Mouse (Mus musculus) bone marrow macrophage, adult 2 months (primary cell): Measurements from ENCODE around the gene Megf11. TPM values are rescaled to one million over a fixed set of nuclear protein-coding genes. Genes with fewer than 3 reads are reported as not detected.

Experiments
- H3K27ac ChIP-seq: 2 replicates; pipeline ENCODE4 v1.5.1; 2012; ENCODE audit warnings: low read depth, low read length; ENCODE audit not compliant: insufficient read depth
- H3K4me1 ChIP-seq: 2 replicates; pipeline ENCODE4 v1.6.1; 2012; ENCODE audit warnings: low read length; ENCODE audit not compliant: control insufficient read depth, insufficient read depth
- H3K4me3 ChIP-seq: 2 replicates; pipeline ENCODE4 v1.5.1; 2012; ENCODE audit warnings: mild to moderate bottlenecking, low read length, moderate library complexity; ENCODE audit not compliant: insufficient read depth
- CTCF ChIP-seq: IDR thresholded peaks from 2 replicates; pipeline ENCODE4 v1.5.1; 2012; ENCODE audit warnings: low read depth, mild to moderate bottlenecking, low read length, moderate library complexity
- POLR2A ChIP-seq: IDR thresholded peaks from 2 replicates; pipeline ENCODE4 v1.6.1; 2012; ENCODE audit warnings: mild to moderate bottlenecking, low read depth, low read length, borderline replicate concordance
- polyA plus RNA-seq: library from polyadenylated mRNA; stranded (reverse); fragments of >200 nt; gene quantifications from 2 replicates; pipeline ENCODE4 v1.2.4, GENCODE M21; 2012; ENCODE audit not compliant: missing spikeins, insufficient read depth, insufficient read length

Megf11 gene
- polyA plus RNA-seq, 1 experiment: not detected

DNA sequence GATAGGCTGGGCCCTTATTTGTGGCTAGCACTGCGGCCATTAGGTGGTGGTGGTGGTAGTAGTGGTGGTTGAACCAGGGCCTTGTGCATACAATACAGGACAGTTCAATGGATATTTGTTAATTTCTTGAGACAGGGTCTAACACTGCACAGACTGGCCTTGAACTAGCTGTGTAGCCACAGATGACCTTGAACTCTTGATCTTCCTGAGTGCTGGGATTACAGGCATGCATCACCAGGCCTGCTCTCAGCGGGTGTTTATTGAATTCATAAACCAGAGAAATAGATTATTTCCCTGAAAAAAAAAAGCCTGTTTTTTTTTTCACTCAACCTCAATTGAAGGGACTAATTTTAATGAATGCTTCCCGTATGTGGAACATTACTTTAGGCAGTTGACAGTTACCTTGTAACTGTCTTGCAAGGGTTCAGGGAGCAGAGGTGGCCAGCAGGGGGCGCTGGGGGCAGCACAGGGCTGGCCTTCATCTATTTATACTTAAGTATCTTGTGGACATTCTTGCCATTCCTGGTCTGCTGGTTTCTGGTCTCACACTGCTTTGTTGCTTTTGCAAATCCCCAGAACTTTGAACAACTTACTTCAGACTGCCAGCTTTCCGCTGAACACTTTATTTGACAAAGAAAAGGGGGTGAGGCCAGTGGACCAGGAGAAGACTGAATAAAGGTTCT lies 8.6 kb downstream of the Megf11 start:
- Histone ChIP-seq H3K4me1 (no peaks in the 10 kb centered on the region), H3K27ac (no peak overlapping the region), H3K4me3 (no peak overlapping the region)
- TF ChIP-seq POLR2A (no peak), CTCF (peak; percentile 78)

DNA sequence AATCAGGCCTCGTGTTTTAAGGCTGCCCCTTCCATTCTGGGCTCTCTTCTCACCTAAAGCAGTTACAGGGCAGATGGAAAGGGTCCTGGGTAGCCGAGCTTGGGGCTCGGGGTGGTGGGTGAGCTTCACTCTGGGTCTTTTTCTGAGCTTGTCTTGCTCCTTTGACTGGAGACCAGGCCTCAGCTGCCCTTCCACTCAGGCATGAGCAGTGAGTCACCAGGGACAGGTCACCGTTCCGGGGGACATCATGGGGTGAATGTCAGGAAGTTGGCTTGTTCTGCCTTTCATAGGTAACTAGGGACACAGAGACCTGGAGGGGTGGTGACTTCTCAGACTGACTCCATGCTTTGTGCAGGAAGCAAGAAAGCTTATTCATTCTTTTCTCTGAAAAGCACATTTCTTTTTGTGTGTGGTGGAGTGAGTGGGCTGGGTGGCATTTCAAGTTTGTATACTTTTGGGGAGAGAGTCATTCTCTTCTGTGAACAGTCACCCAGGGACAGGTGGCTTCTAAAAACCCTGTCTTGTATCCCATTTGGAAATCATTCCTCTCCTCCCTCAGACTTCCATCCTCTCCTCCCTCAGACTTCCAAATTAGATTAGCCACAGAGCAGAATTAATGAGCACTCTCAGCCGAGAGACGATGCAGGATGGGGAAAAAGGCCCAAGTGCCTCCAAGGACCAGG lies 10.0 kb downstream of the Megf11 start:
- H3K4me1 ChIP-seq: no peaks in the 10 kb centered on the region
- no peak overlapping the region for H3K4me3 ChIP-seq
- no peak overlapping the region for H3K27ac ChIP-seq
- TF ChIP-seq POLR2A: no peak
- no peak for TF ChIP-seq CTCF

DNA sequence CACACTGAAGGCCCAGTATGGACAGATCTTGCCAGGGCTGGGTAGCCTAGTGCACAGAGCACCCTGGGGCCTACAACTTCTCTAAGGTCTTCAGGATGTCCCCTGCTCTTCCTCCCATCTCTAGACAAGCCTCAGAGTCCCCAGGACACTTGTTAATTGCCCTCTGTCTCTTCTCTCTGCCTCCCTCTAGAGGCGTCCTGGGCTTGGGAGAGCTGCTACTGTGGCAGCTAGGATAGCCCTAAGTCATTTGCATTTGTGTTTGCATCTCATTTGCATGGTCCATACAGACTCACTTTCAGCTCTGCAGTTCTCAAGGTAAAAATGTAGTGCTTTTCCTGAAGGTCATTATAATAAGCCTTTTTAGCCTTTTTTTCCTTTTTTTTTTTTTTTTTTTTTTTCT lies 11.7 kb downstream of the Megf11 start:
- H3K4me1 ChIP-seq: no peaks in the 10 kb centered on the region
- H3K27ac ChIP-seq: no peak overlapping the region
- no peak overlapping the region for H3K4me3 ChIP-seq
- TF ChIP-seq POLR2A (no peak), CTCF (peak; percentile 38; the same call in 1 of the 2 replicates)

DNA sequence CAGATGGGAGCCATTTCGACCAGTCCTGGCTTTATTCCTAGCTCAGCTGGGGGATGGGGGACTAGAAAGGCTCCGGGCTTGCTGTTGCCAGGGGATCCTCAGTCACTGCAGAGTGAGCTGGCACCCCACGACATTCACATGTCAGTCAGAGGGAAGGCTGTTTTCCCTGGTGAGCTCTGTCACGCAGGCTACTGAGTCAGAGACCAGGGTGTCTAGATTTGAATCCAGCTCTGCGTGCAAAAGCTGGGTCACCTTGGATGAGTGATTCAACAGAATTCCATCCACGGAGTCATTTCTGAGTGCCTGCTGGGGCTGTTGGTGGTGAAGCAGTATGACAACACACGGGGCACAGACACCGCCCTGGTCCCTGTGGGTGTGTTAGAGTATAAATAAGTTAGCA lies 13.7 kb downstream of the Megf11 start:
- no peaks in the 10 kb centered on the region for H3K4me1 ChIP-seq
- no peak overlapping the region for H3K4me3 ChIP-seq
- no peak for TF ChIP-seq POLR2A
- no peak for TF ChIP-seq CTCF
- no peak overlapping the region for H3K27ac ChIP-seq

DNA sequence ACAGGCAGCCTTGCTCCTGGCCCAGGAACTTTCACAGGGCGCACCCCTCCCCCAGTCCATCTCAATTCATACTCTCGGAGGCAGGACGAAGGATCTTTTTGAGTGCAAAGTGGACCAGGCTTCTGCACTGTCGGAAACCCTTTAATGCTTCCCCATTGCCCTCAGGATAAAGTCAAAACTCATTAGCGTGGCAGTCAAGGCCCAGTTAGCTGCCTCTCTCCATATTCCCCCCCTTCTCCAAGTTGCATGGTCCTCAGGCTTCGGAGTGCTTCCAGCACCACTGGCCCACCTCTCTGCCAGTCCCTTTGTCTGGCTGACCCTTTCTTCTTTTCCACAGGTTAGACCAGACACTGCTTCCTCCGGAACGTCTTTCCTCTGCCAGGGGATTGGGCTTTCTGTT lies 16.7 kb downstream of the Megf11 start:
- Histone ChIP-seq H3K27ac (no peak overlapping the region), H3K4me3 (no peak overlapping the region), H3K4me1 (no peaks in the 10 kb centered on the region)
- TF ChIP-seq CTCF (no peak), POLR2A (no peak)

DNA sequence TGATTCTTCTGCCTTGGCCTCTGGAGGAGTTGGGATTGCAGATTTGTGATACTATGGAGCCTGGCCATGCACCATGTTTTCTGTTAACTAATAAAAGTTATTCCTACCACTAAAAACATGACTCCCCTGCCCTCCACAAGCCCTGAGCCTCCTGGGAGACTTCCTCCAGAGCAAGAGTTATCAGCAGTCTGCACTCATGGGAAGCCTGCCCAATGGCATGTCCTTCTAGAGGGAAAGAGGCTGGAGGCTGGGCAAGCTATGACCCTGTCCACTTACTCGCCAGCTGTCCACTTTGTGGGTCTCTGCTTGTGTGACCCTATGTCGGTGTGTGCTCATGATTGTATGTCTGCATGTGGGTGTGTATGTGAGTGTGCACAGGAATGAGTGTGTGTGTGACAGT lies 21.4 kb downstream of the Megf11 start:
- H3K4me1 ChIP-seq: no peaks in the 10 kb centered on the region
- TF ChIP-seq CTCF: no peak
- no peak for TF ChIP-seq POLR2A
- H3K4me3 ChIP-seq: no peak overlapping the region
- H3K27ac ChIP-seq: no peak overlapping the region

DNA sequence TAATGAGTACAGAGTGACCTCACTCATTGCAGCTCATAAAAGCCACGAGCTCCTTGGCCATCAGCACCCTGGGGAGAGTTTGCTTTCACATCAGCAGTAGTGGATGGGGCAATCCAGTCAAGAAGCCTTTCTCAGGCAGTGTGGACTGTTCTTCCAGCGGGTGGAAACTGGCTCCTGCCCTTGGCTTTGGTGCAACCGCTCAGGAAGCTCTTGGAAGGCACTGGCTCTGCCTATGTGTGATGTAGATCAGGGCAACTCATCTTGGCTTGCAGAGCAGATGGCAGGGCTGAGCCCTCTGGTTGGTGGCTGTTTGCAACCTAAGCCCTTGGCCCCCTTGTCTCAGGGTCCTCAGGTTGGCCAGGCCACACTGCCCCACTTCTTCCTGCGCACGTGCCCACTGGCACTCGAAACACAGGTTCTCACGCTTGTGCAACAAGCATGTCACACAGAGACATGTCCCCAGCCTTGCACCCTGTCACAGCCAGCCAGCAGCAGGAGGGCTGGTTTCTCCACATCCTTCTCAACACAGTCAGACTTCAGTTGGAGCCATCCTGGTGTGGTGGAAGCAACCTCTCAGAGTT lies 22.1 kb downstream of the Megf11 start:
- H3K27ac ChIP-seq: no peak overlapping the region
- no peak overlapping the region for H3K4me3 ChIP-seq
- TF ChIP-seq CTCF (no peak), POLR2A (no peak)
- H3K4me1 ChIP-seq: no peaks in the 10 kb centered on the region

DNA sequence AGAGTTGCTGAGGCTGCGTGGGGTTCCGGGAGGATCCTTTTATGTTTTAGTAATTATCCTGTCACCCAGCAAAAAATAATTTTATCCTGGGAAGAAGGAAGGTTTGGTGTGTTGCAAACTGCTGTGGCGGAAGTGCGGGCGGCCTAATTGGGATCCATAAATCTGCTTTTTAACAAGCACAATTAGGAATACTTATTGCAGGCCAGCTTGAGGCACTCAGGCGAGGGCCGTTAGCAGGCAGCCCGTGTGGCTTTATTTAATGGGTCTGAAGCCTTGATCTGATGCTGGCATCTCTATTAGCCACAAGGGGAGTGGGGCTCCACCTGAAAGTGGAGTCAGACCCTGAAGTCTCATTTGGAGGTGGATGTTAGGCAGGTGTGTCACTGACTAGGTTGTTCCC lies 23.4 kb downstream of the Megf11 start:
- Histone ChIP-seq H3K4me1 (no peaks in the 10 kb centered on the region), H3K27ac (no peak overlapping the region), H3K4me3 (no peak overlapping the region)
- TF ChIP-seq CTCF (no peak), POLR2A (no peak)

DNA sequence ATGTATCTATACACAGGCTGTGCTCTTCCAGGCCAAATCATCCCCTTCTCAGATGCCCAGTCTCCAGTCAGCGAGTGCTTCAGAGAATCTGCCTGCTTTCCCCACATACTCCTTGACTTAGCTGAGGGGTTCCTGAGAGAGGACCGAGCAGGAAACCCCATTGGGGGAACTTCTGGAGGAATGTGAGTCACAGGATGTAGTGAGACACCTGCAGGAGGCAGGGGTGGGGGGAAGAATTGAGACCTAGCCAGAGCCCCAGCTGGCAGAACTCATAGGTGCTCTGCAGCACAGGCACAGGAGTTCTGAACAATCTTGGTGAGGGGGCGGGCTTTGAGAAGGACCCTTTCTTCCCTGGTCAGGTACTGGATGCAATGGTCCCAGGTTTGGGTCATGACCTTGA lies 35.0 kb downstream of the Megf11 start:
- no peak overlapping the region for H3K27ac ChIP-seq
- TF ChIP-seq POLR2A: no peak
- no peak for TF ChIP-seq CTCF
- H3K4me3 ChIP-seq: no peak overlapping the region
- H3K4me1 ChIP-seq: no peaks in the 10 kb centered on the region

DNA sequence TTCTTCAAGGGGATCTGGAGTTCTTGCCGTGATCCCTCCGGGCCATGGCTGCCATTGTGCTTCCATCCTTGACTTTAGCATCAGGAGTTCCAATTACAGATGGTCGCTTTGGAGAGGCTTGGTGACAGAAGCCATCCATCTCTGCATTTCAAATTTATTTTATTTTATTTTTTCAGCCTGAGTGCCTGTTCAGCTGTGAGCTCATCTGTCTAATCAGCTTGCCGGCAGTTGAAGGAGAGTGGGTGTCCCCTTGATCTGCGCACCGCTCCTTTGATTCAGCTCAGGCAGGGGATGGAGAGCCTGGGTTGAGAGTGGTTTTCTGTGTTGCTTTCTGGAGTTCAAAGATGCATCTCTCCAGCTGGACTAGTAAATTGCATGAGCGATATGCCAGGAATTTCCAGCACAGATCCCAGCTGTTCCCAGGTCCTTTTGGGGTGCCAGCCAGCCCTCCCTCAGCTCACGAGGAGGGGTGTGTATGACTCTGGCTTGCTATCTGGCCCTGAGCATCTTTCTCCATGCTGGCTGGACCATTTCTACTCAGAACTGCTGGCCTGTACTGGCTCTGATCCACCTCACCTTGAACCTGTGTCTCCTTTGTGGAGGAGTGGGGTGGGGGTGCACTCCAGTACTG lies 36.7 kb downstream of the Megf11 start:
- Histone ChIP-seq H3K4me3 (no peak overlapping the region), H3K4me1 (no peaks in the 10 kb centered on the region), H3K27ac (no peak overlapping the region)
- TF ChIP-seq POLR2A (no peak), CTCF (no peak)

DNA sequence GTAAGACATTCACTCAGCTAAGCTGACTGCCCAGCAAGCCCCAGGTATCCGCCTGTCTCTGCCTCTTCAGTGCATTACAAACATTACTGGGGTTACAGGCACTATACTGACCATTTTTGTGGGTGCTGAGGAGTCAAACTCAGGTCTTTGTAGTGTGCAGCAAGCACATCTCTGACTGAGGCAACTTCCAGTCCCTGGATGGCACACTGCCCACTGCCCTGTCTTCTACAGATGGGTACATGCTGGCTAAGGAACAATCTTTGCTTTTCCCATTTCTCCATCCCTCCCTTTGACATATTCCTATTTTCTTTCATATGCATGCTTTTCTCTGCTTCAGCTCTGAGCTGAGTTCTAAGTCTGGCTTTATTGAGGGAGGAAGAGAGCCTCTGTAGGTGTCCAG lies 38.5 kb downstream of the Megf11 start:
- Histone ChIP-seq H3K27ac (no peak overlapping the region), H3K4me3 (no peak overlapping the region)
- TF ChIP-seq CTCF (no peak), POLR2A (no peak)

More for the DNA sequence above, 38.5 kb downstream of the Megf11 start:
- H3K4me1 ChIP-seq: no peaks in the 10 kb centered on the region
